Mouse (Mus musculus) lung, postnatal 0 days (tissue): ENCODE measurements around the gene Mink1. TPM values are rescaled to one million over a fixed set of nuclear protein-coding genes. Genes with fewer than 3 reads are reported as not detected.

Experiments
- ATAC-seq: fragments of 200-750 bp; cut with Nextera tagmentation; 2 replicates; pipeline ENCODE4 v1.8.0; 2017; ENCODE audit warnings: moderate library complexity
- DNase-seq: peaks from one replicate; pipeline ENCODE4 v3.0.0-alpha.2; 2016; ENCODE audit warnings: low spot score
- H3K27ac ChIP-seq: fragments of 300-500 bp; sonication (generic); 2 replicates; pipeline ENCODE4 v1.5.1; 2014; ENCODE audit warnings: antibody characterized with exemption, mild to moderate bottlenecking, low read length, mixed read lengths
- H3K27me3 ChIP-seq: fragments of 300-500 bp; sonication (generic); replicated peaks from 2 replicates; pipeline ENCODE4 v1.6.1; 2014; ENCODE audit warnings: low read length, mixed read lengths; ENCODE audit not compliant: insufficient read depth
- H3K36me3 ChIP-seq: fragments of 300-500 bp; sonication (generic); 2 replicates; pipeline ENCODE4 v1.6.1; 2014; ENCODE audit warnings: low read length, mixed read lengths; ENCODE audit not compliant: insufficient read depth
- H3K4me1 ChIP-seq: fragments of 300-500 bp; sonication (generic); 2 replicates; pipeline ENCODE4 v1.6.1; 2014; ENCODE audit warnings: antibody characterized with exemption, low read depth, low read length, mixed read lengths; ENCODE audit not compliant: insufficient read depth
- H3K4me2 ChIP-seq: fragments of 300-500 bp; sonication (generic); replicated peaks from 2 replicates; pipeline ENCODE4 v1.6.1; 2014; ENCODE audit warnings: low read depth, mild to moderate bottlenecking, low read length, moderate library complexity, mixed read lengths
- H3K4me3 ChIP-seq: fragments of 300-500 bp; sonication (generic); 2 replicates; pipeline ENCODE4 v1.5.1; 2014; ENCODE audit warnings: low read depth, low read length
- H3K9ac ChIP-seq: fragments of 300-500 bp; sonication (generic); replicated peaks from 2 replicates; pipeline ENCODE4 v1.6.1; 2014; ENCODE audit warnings: low read depth, mild to moderate bottlenecking
- H3K9me3 ChIP-seq: fragments of 300-500 bp; sonication (generic); 2 replicates; pipeline ENCODE4 v1.6.1; 2016; ENCODE audit warnings: low read length, mixed read lengths
- CTCF ChIP-seq: IDR thresholded peaks from 2 replicates; pipeline ENCODE4 v1.5.1; 2016; ENCODE audit warnings: antibody characterized with exemption, mild to moderate bottlenecking
- EP300 ChIP-seq: IDR thresholded peaks from 2 replicates; pipeline ENCODE4 v1.6.1; 2016; ENCODE audit warnings: antibody characterized with exemption, mild to moderate bottlenecking, control low read depth
- WGBS: fragments of 180-500 bp; shearing (Covaris S2); extraction: QIAGEN DNeasy Blood & Tissue Kit; methylation state at CpG from one replicate; pipeline ENCODE4 v1.1.7; 2014; 5-methylcytosine and 5-hydroxymethylcytosine counted together
- polyA plus RNA-seq: library from polyadenylated mRNA; unstranded; fragments of >200 nt; fragmentation: Nextera tagmentation; extraction: Ambion mirVana; gene quantifications from 2 replicates; pipeline ENCODE4 v1.2.1, GENCODE M21; 2015

Mink1 gene
- polyA plus RNA-seq, 1 experiment from 2014 or later = 7.4 TPM

- WGBS = 77% methylated on average over 7 of the region's 7 CpGs
- Histone ChIP-seq H3K27me3 (no peaks in the 10 kb centered on the region), H3K9ac (no peak overlapping the region), H3K36me3 (peaks cover 17% of the 10 kb centered on the region; the same call in 1 of the 2 replicates), H3K27ac (no peak overlapping the region), H3K4me2 (no peak overlapping the region), H3K4me1 (peaks cover 10% of the 10 kb centered on the region), H3K4me3 (no peak overlapping the region), H3K9me3 (no peaks in the 10 kb centered on the region)
- DNase-seq = no peak
- TF ChIP-seq CTCF (peak; percentile 31; the same call in 1 of the 2 replicates), EP300 (no peak)
- no peak for ATAC-seq
Measured at GRCm38 (mm10) chr11:70612505-70612904, 49.8 kb downstream of the Mink1 start.

- Histone ChIP-seq H3K4me2 (peak overlapping the region; percentile 69), H3K4me3 (peak overlapping the region; percentile 39), H3K36me3 (no peaks in the 10 kb centered on the region), H3K27me3 (no peaks in the 10 kb centered on the region), H3K9me3 (no peaks in the 10 kb centered on the region), H3K27ac (no peak overlapping the region), H3K4me1 (peaks cover 10% of the 10 kb centered on the region), H3K9ac (no peak overlapping the region)
- TF ChIP-seq EP300 = no peak
- peak; percentile 44 for TF ChIP-seq CTCF
- WGBS = 2% methylated on average over 17 of the region's 17 CpGs
- ATAC-seq = peak; percentile 90
- DNase-seq = peak; percentile 92
Measured at GRCm38 (mm10) chr11:70615074-70615473, 52.4 kb downstream of the Mink1 start.

- TF ChIP-seq EP300 (no peak), CTCF (no peak)
- peaks cover 10% of the 10 kb centered on the region for H3K4me1 ChIP-seq
- ATAC-seq (peak; percentile 17), DNase-seq (no peak)
- no peaks in the 10 kb centered on the region for H3K36me3 ChIP-seq
- peak within 1 kb of the TSS; percentile 69 for H3K4me2 ChIP-seq
- no peak within 1 kb of the TSS for H3K9ac ChIP-seq
- H3K9me3 ChIP-seq = no peaks in the 10 kb centered on the region
- WGBS = 21% methylated on average over 21 of the region's 21 CpGs
- H3K27me3 ChIP-seq = no peaks in the 10 kb centered on the region
- H3K4me3 ChIP-seq = peak within 1 kb of the TSS; percentile 39
- H3K27ac ChIP-seq = no peak within 1 kb of the TSS
Measured at GRCm38 (mm10) chr11:70615516-70616093, 52.9 kb downstream of the Mink1 start, which contains the start of gene 4930544D05Rik. 4930544D05Rik (plus strand) TSS chr11:70615848.

- Histone ChIP-seq H3K9me3 (no peaks in the 10 kb centered on the region), H3K27me3 (no peaks in the 10 kb centered on the region), H3K36me3 (no peaks in the 10 kb centered on the region), H3K4me2 (no peak within 1 kb of the TSS), H3K4me1 (peaks cover 10% of the 10 kb centered on the region), H3K27ac (no peak within 1 kb of the TSS), H3K4me3 (no peak within 1 kb of the TSS), H3K9ac (no peak within 1 kb of the TSS)
- no peak for TF ChIP-seq CTCF
- no peak for TF ChIP-seq EP300
- WGBS = 43% methylated on average over 1 of the region's 1 CpGs
- DNase-seq (no peak), ATAC-seq (no peak)
Measured at GRCm38 (mm10) chr11:70619101-70619500, 56.4 kb downstream of the Mink1 start, which contains the start of gene Chrne. Chrne (minus strand) TSS chr11:70619216.

DNA sequence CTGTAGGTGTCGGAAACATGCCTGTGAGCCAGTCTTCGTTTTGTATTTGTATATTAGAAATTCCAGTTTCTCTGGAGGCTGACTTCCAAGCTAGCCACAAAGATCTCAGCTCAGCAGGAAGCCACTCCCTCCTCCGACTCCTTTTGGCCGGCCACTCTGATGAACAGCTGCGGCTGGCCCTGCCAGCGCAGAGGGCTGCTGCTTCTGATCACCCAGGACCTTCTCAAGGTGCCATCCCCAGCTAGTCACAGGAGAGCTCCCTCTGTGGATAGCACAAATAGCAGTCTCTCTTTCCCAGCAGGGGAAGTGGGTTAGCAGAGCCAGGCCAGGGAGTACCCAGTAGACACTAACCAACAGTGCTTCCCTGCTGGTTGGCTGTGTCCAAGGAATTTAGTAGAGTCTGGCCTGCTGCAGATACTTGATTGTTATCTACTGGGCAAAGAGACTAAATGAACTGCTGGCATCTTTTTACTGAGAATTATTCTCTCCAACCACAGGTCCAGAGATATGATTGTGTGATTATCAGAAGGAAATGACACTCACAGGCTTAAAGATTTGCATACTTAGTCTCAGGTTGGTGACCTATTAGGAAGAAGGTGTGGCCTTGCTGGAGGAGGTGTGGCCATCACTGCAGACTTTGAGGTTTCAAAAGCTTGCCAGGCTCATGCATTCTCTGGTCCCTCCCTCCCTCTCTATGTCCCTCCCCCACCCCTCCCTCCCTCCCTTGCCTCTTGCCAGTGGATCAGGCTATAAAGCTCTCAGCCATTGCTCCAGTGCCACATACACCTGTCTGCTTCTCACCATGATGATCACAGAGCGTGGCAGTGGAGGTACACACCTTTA, 59.5 kb downstream of the Mink1 start:
- H3K27me3 ChIP-seq = no peaks in the 10 kb centered on the region
- no peaks in the 10 kb centered on the region for H3K4me1 ChIP-seq
- peak; percentile 60 for DNase-seq
- TF ChIP-seq EP300 = no peak
- 0 out of 2 replicates have a peak, but pooled peaks have one; percentile 23 for TF ChIP-seq CTCF
- ATAC-seq = peak; percentile 44
- H3K9ac ChIP-seq = no peak overlapping the region
- H3K36me3 ChIP-seq = no peaks in the 10 kb centered on the region
- WGBS = 33% methylated on average over 7 of the region's 7 CpGs
- H3K4me2 ChIP-seq = no peak overlapping the region
- H3K9me3 ChIP-seq = no peaks in the 10 kb centered on the region
- H3K27ac ChIP-seq = no peak overlapping the region
- H3K4me3 ChIP-seq = no peak overlapping the region

GRCm38 (mm10) chr11:70623053-70623742, 60.5 kb downstream of the Mink1 start:
- no peak for ATAC-seq

More at GRCm38 (mm10) chr11:70623053-70623742, 60.5 kb downstream of the Mink1 start:
- TF ChIP-seq EP300 (no peak), CTCF (peak; percentile 49)
- Histone ChIP-seq H3K4me1 (no peaks in the 10 kb centered on the region), H3K4me3 (no peak overlapping the region), H3K36me3 (no peaks in the 10 kb centered on the region), H3K9ac (no peak overlapping the region), H3K4me2 (no peak overlapping the region), H3K9me3 (no peaks in the 10 kb centered on the region), H3K27me3 (no peaks in the 10 kb centered on the region), H3K27ac (no peak overlapping the region)
- no peak for DNase-seq
- WGBS = 56% methylated on average over 10 of the region's 10 CpGs
